Mouse (Mus musculus) mouse trophoblast stem cell (cell line): ENCODE measurements around the gene Rcc2.

Experiments
- in situ Hi-C, 2 experiments: fragments of 300-500 bp; cut with MseI, MboI; formaldehyde crosslinking; loops; 2 replicates in 1 of 2; 3 replicates in 1 of 2; pipeline ENCODE4 v1.15.1; 2025

Rcc2 gene

DNA sequence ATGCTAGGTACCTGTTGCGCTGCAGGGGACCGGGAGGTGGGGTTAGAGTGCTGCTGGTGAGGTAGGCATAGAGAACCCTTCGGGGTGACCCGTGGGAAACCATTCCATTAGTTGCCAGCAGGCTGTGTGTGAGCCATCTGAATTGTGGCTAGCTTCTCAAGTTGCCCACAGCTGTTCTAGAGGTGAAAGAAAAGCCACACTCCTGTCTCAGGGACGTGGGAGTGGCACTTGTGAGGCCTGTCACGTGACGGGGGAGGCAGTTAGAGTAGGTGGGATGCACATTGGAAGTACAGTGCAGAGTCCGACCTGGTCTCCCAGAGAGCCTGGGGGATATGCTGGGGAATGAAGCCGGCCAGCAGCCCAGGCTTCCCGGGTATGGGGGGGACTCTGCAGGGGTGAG is 9.3 kb downstream of the Rcc2 start:
- in situ Hi-C loops, result no loop called here

DNA sequence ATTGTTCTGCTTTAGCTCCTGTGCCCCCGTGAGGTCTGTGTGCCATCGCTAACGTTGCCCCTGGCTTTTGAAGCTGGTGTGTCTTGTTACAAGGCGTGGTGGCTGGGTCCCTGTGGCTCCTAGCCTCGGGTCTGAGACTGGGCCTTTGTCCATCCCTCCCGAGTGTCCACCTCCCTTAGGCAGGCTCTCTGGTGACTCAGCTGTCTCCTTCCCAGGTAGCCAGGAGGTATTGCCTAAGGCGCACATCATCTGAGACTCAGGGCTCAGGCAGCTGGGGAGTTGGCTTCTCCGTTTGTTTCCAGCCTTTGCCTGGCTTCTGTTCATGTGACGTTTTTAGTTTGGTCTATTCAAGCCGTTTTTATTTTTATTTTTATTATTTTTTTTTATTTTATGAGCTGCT is 10.4 kb downstream of the Rcc2 start:
- in situ Hi-C loops, result no loop called here

DNA sequence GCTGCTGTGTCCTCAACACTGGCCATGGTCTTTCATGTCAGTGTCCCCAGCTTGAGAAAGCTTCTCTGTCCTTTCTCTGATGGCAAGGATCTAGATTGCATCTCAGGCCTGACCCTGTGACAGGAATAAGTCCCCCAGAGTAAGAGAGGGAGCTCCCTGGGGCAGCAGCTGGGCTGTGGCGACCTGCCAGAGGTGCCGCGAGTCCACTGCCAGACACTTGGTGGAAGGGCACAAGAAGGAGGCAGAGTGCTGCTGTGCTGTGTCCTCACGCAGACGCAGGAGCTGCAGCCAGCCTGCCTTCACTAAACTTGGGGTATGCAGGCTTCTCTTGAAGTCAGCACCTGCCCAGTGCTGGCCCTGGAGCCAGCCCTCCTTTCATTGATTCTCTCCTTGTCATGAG is 11.0 kb downstream of the Rcc2 start:
- in situ Hi-C loops, result no loop called here

GRCm38 (mm10) chr4:140713480-140714365 is 13.4 kb downstream of the Rcc2 start:
- in situ Hi-C loops, result no loop called here

GRCm38 (mm10) chr4:140714586-140714985 is 14.2 kb downstream of the Rcc2 start:
- in situ Hi-C loops, result no loop called here

DNA sequence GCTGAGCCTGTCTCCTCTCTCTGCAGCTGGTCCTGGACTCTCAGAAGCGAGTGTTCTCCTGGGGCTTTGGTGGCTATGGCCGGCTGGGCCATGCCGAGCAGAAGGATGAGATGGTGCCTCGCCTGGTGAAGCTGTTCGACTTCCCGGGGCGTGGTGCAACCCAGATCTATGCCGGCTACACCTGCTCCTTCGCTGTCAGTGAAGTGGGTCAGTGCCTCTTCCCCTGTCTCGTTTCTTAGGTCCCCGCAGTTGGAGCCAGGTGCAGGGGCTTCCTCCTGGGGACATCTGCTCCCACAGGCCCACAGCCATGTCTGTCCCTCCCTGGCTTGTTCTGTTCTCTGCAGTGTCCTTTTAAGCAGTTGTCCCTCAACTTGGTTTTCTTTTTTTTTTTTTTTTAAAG is 16.7 kb downstream of the Rcc2 start:
- in situ Hi-C loops, result no loop called here

DNA sequence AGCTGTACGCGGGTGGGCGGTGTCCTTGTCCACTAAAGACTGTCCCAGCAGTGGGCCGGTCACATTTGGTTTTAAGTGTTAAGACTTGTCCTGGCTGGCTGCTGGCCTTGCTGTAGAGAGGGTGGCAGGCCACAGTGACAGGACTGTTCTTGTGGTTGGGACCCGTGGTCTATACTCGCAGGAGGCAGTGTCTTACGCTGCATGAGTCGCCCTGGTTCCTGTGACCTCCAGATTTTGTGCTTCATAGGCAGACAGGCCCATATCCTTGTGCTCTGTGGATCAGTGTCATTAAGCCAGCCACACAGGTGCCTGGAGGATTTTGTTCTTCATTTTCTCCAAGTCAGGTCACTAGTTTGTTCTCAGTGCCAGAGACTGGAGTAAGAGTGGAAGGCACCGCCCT is 18.1 kb downstream of the Rcc2 start:
- in situ Hi-C loops, result no loop called here

DNA sequence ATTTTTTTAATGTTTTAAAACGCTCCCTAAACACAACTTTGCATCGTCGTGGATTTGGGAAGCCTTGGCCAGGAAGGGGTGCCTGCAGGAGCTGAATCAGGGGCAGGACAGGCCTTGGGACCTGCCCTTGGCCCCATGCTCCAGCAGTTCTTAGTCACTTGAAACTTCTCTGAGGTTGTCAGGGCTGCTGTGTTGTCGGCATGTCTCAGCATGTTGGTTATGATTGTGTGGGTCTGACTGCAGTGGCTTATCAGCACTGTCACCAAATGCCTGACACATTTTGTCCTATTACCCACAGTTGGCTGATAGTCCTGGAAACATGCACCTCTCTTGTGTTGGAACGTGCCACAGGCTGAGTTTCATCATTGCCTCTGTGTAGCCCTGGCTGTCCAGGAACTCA is 19.8 kb downstream of the Rcc2 start:
- in situ Hi-C loops, result no loop called here

- in situ Hi-C loops, result no loop called here
These were observed 21.7 kb downstream of the Rcc2 start for GRCm38 (mm10) chr4:140721968-140722490.

GRCm38 (mm10) chr4:140722710-140723109 is 22.4 kb downstream of the Rcc2 start:
- in situ Hi-C loops, result no loop called here

- in situ Hi-C loops, result no loop called here
These were observed 22.9 kb downstream of the Rcc2 start for GRCm38 (mm10) chr4:140723192-140723591.

- in situ Hi-C loops, result no loop called here
These were observed 23.5 kb downstream of the Rcc2 start for GRCm38 (mm10) chr4:140723801-140724200.

GRCm38 (mm10) chr4:140724739-140725138 is 24.4 kb downstream of the Rcc2 start:
- in situ Hi-C loops, result no loop called here

DNA sequence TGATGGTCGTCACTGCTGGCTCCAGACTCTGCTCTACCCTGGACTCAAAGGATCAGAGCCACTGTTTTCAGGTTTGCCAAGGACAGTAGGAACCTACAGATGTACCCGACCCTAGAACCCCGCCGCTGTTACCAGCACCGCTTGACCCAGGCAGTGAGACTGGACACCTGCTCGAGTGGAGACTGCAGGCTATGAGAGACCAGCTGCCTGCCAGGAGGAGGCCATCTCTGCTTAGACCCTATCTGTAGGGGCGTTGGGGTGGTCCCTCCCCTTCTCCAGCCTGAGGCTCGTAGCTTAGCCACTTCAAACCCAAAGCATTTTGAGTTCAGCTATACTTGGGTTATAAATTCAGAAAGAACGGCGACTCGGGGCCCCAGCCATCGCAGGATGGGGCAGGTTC is 26.6 kb downstream of the Rcc2 start:
- in situ Hi-C loops, result no loop called here

DNA sequence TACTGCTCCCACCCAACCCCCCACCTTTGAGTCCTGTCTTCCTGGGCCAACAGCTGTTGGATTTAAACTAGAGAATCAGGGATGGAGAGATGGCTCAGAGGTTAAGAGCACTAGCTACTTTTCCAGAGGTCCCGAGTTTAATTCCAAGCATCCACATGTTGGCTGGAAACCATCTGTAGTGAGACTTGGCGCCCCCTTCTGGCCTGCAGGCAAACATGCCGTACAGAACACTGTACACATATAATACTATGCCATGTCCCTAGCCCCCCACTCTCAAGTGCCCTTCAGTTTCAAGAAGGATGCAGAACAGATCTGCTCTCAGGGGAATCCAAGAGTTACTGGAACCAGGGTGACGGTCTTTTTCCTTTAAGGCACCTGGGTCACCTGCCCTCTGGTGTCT is 31.3 kb downstream of the Rcc2 start:
- in situ Hi-C loops, result no loop called here

GRCm38 (mm10) chr4:140732871-140733270 is 32.5 kb downstream of the Rcc2 start:
- in situ Hi-C loops, result no loop called here

GRCm38 (mm10) chr4:140740655-140741054 is 40.3 kb downstream of the Rcc2 start:
- in situ Hi-C loops, result no loop called here

DNA sequence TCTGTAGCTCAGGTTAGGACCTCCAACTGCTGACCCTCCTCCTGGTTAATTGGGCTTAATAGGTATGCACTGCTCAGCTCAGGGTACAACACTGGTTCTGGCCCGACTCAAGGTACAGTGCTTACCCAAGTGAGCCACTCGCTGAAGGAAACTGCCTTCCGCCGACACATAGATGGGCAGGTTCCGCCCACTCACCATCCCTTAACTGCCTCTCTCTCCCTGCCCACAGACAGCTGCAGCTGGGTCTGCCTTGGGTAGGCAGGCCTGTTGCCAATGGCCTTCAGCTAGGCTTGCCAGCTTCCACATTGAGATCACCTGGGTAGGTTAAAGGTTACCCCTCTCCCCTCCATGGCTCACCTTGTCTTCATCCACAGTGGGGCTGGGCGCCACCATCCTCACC is 41.1 kb downstream of the Rcc2 start:
- in situ Hi-C loops, result no loop called here

DNA sequence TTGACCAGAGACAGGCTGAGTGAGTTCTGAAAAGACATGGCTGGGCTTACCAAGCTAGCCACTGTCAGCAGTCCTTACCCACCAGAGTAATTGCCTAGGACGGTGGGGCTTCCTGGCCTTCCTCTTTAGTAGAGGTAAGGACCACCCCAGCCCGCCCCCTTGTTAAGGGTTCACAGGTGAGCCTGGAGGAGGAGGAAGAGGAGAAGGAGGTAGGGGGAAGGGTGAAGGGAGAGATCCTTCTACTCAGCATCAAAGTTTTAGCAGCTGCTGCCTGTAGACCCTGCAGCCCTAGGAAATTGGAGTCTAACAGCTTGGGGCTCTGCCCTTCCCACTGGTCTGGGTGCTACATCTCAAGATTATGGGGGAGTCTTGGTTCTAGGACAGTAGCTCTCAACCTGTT is 42.2 kb downstream of the Rcc2 start, which contains the start of gene Padi6:
Gene Padi6, minus strand, starts transcription at position 101 of the 400 bp plus-strand sequence.
- in situ Hi-C loops, result no loop called here

GRCm38 (mm10) chr4:140743086-140743485 is 42.7 kb downstream of the Rcc2 start:
- in situ Hi-C loops, result no loop called here

GRCm38 (mm10) chr4:140744654-140745053 is 44.3 kb downstream of the Rcc2 start:
- in situ Hi-C loops, result no loop called here

DNA sequence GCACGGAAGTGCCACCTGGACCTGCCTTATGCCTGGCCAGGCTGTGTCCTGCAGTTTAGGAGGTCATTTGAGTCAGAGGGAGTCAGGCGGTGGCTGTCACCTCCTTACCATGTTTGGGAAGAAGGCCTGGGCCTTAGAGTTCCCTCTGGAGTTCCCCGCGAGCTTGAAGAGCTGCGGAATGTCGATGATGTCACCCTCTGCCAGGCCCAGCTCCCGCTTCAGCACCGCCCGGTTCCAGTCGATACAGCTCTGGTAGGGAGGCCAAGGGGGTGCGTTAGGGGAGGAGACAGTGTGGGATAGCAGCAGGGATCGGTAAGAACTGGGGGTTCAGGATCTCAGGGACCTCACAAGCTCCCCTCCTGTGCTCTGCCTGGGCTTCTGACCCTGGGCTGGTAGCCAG is 47.6 kb downstream of the Rcc2 start:
- in situ Hi-C loops, result no loop called here

GRCm38 (mm10) chr4:140750328-140750727 is 50.0 kb downstream of the Rcc2 start:
- in situ Hi-C loops, result no loop called here
